Mouse (Mus musculus): ENCODE results near the gene Blnk. TPM values are rescaled to one million over a fixed set of nuclear protein-coding genes. Genes with fewer than 3 reads are reported as not detected.
A peak's percentile ranks its signal among the peaks of the same experiment; 100 is the strongest.

The Blnk gene
- polyA plus RNA-seq, 1 experiment from 2014 or later = 23.8 TPM

DNA sequence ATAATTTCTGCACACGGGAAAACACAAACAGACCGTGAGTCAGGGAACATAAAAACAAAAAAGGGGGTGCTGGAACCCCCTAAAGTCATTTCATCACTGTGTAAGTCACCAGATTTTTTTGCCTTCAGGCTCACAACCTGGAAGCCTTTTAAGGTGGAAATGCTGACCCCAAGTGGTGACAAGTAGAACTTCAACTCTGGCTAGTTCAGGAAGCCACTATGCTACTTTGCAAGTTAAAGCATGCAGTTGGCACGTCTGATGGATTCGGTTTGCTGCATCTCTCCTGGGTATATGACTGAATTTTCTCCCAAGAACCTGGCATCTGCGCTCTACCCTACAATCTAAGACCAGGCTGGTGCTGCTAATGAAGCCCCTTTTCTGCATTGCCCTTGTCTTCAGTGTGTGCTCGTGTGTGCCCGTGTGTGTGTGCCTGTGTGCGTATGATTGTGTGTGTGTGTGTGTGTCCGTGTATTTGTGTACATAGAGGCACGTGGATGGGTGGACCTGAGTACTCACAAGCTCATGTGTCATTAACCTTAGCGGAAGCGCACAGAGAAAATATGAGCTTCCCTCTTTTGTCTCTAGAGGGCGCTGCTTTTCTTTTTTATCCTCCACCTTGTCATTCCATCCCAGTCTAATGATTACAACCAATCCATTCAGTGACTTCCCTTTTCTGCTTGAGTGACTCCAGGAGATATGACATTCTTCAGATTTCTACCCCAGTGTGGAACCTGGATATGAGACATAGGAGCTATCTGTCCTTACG lies 21.8 kb upstream of the Blnk start:
- no peaks in the 10 kb centered on the region for H3K27me3 ChIP-seq (replicated peaks; ENCODE audit: control insufficient read depth, insufficient read depth, low read length)
- ATAC-seq = peak; percentile 52
- no peak overlapping the region for H3K27ac ChIP-seq (ENCODE audit: low read depth, low read length)
- H3K9me3 ChIP-seq (ENCODE audit: control insufficient read depth) = no peaks in the 10 kb centered on the region
- no peak overlapping the region for H3K9ac ChIP-seq (ENCODE audit: low read depth, low read length)
- no peak overlapping the region for H3K4me3 ChIP-seq (ENCODE audit: low read depth, low read length)
- no peaks in the 10 kb centered on the region for H3K36me3 ChIP-seq (ENCODE audit: control insufficient read depth, insufficient read depth)
- 12% methylated on average over 14 of the region's 14 CpGs for WGBS
- H3K4me2 ChIP-seq (replicated peaks; ENCODE audit: low read depth) = peak overlapping the region; percentile 62
- TF ChIP-seq CTCF (IDR thresholded peaks at IDR 0.05; ENCODE audit: low read depth) = peak; percentile 80
- no peaks in the 10 kb centered on the region for H3K4me1 ChIP-seq (replicated peaks; ENCODE audit: control insufficient read depth, insufficient read depth, low read length)

DNA sequence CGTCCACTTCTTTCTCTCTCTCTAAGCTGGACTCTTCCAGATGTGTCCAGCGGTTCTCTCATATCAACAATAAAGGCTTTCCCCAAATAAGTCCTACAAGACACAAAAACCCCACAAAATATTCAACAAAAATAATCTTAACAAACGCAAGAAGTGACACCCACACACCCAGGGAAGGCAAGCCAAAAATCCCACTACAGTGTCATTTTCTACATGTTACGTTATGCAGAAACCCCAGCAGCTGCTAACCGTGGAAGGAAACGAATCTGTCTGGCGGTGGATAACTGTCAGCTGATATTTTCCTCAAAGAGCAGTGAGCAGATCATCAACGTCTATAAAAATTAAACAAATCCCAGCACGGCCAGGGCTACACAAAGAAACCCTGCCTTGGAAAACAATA lies 19.7 kb upstream of the Blnk start:
- TF ChIP-seq CTCF (IDR thresholded peaks at IDR 0.05; ENCODE audit: low read depth) = no peak
- no peak overlapping the region for H3K4me3 ChIP-seq (ENCODE audit: low read depth, low read length)
- 0 out of 2 replicates have a peak overlapping the region, but pooled peaks have one; percentile 27 for H3K4me2 ChIP-seq (replicated peaks; ENCODE audit: low read depth)
- no peaks in the 10 kb centered on the region for H3K36me3 ChIP-seq (ENCODE audit: control insufficient read depth, insufficient read depth)
- H3K27ac ChIP-seq (ENCODE audit: low read depth, low read length) = no peak overlapping the region
- no peak for ATAC-seq
- WGBS = 23% methylated on average over 9 of the region's 9 CpGs
- H3K27me3 ChIP-seq (replicated peaks; ENCODE audit: control insufficient read depth, insufficient read depth, low read length) = no peaks in the 10 kb centered on the region
- H3K4me1 ChIP-seq (replicated peaks; ENCODE audit: control insufficient read depth, insufficient read depth, low read length) = no peaks in the 10 kb centered on the region
- H3K9me3 ChIP-seq (ENCODE audit: control insufficient read depth) = no peaks in the 10 kb centered on the region
- no peak overlapping the region for H3K9ac ChIP-seq (ENCODE audit: low read depth, low read length)

DNA sequence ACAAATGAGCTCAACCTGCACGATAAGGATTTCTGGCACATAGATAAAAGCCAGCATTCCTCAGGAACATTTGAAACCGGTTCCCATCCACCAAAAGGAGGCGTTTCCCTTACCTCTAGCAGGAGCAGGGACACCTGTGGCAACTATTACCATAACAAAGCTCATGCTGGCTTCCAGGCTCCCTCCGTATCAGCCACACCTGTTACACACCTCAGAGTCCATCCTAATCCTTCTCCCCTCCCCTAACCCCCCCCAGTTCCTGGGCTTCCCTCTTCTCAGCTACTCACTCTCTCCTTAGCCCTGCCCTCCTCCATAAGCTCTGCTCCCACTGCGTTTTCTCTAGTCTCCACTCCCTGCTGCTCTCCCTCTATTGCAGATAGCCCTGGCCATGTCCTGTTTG lies 19.3 kb upstream of the Blnk start:
- no peak for TF ChIP-seq CTCF (IDR thresholded peaks at IDR 0.05; ENCODE audit: low read depth)
- H3K27me3 ChIP-seq (replicated peaks; ENCODE audit: control insufficient read depth, insufficient read depth, low read length) = no peaks in the 10 kb centered on the region
- H3K4me3 ChIP-seq (ENCODE audit: low read depth, low read length) = no peak overlapping the region
- peak; percentile 75 for ATAC-seq
- H3K27ac ChIP-seq (ENCODE audit: low read depth, low read length) = no peak overlapping the region
- WGBS = 3% methylated on average over 5 of the region's 5 CpGs
- no peaks in the 10 kb centered on the region for H3K9me3 ChIP-seq (ENCODE audit: control insufficient read depth)
- H3K36me3 ChIP-seq (ENCODE audit: control insufficient read depth, insufficient read depth) = no peaks in the 10 kb centered on the region
- H3K4me1 ChIP-seq (replicated peaks; ENCODE audit: control insufficient read depth, insufficient read depth, low read length) = no peaks in the 10 kb centered on the region
- peak overlapping the region; percentile 27; the same call in 1 of the 2 replicates for H3K4me2 ChIP-seq (replicated peaks; ENCODE audit: low read depth)
- H3K9ac ChIP-seq (ENCODE audit: low read depth, low read length) = no peak overlapping the region

DNA sequence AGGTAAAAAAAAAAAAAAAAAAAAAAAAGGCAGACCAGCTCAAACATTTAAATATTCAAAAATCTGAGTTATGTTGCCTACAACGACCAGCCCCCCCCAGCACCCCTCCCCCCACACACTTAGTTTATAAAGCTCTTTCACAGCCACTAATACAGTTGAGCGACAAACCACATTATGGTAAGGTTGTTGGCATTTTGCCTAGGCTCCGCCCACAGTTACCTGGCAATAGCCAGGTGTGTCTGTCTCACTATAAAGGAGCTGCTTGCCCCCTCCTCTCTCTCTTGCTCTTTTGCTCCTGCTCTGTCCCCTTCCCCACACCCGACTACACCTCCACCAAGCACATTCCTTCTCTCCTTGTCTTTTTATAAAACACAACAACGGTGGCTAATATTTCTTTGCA lies 17.3 kb upstream of the Blnk start:
- H3K4me3 ChIP-seq (ENCODE audit: low read depth, low read length) = no peak overlapping the region
- H3K4me1 ChIP-seq (replicated peaks; ENCODE audit: control insufficient read depth, insufficient read depth, low read length) = 0 out of 2 replicates have a peak, but pooled peaks cover 5% of the 10 kb centered on the region
- H3K9me3 ChIP-seq (ENCODE audit: control insufficient read depth) = no peaks in the 10 kb centered on the region
- ATAC-seq = no peak
- H3K4me2 ChIP-seq (replicated peaks; ENCODE audit: low read depth) = 0 out of 2 replicates have a peak overlapping the region, but pooled peaks have one; percentile 21
- H3K36me3 ChIP-seq (ENCODE audit: control insufficient read depth, insufficient read depth) = no peaks in the 10 kb centered on the region
- H3K27ac ChIP-seq (ENCODE audit: low read depth, low read length) = no peak overlapping the region
- no peak for TF ChIP-seq CTCF (IDR thresholded peaks at IDR 0.05; ENCODE audit: low read depth)
- 16% methylated on average over 5 of the region's 5 CpGs for WGBS
- H3K9ac ChIP-seq (ENCODE audit: low read depth, low read length) = no peak overlapping the region
- H3K27me3 ChIP-seq (replicated peaks; ENCODE audit: control insufficient read depth, insufficient read depth, low read length) = no peaks in the 10 kb centered on the region

DNA sequence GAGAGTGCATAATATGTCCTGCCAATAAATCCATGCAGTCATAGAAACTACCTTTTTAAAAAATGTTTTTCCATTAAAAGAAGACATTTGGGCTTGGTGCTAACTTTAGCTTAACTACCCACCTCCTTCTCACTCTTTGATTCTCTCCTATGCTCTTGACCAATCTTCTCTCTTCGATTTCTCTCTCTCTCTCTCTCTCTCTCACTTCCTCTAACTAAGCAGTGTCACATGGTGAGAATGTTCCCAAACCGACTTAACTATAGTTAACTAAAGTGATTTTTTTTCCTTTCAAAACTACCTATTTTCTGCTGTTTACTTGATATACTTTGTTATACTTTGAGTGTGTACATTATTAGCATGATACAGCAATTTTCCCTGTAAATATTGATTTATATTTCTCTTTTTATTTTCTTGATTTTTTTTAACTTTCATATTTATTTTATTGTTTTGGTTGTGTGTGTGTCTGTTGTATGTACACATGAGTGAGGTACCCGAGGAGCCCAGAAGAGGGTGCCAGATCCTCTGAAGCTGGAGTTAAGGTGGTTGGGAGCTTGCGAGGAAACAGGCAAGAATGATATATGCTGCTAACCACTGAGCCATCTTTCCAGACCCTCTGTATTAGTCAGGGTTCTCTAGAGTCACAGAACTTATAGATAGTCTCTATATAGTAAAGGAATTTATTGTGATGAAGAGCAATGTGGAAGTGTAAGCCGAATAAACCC lies 14.5 kb upstream of the Blnk start:
- peak; percentile 23; the same call in 1 of the 2 replicates for TF ChIP-seq CTCF (IDR thresholded peaks at IDR 0.05; ENCODE audit: low read depth)
- H3K27ac ChIP-seq (ENCODE audit: low read depth, low read length) = no peak overlapping the region
- H3K4me1 ChIP-seq (replicated peaks; ENCODE audit: control insufficient read depth, insufficient read depth, low read length) = 0 out of 2 replicates have a peak, but pooled peaks cover 5% of the 10 kb centered on the region
- no peaks in the 10 kb centered on the region for H3K36me3 ChIP-seq (ENCODE audit: control insufficient read depth, insufficient read depth)
- no peaks in the 10 kb centered on the region for H3K27me3 ChIP-seq (replicated peaks; ENCODE audit: control insufficient read depth, insufficient read depth, low read length)
- ATAC-seq = no peak
- no peak overlapping the region for H3K4me3 ChIP-seq (ENCODE audit: low read depth, low read length)
- H3K9me3 ChIP-seq (ENCODE audit: control insufficient read depth) = no peaks in the 10 kb centered on the region
- no peak overlapping the region for H3K9ac ChIP-seq (ENCODE audit: low read depth, low read length)
- no peak overlapping the region for H3K4me2 ChIP-seq (replicated peaks; ENCODE audit: low read depth)
- WGBS = 90% methylated on average over 5 of the region's 5 CpGs

GRCm38 (mm10) chr19:41007733-41008132 lies 13.4 kb upstream of the Blnk start:
- peak overlapping the region; percentile 48 for H3K4me2 ChIP-seq (replicated peaks; ENCODE audit: low read depth)
- no peaks in the 10 kb centered on the region for H3K36me3 ChIP-seq (ENCODE audit: control insufficient read depth, insufficient read depth)
- H3K27ac ChIP-seq (ENCODE audit: low read depth, low read length) = peak overlapping the region; percentile 55; the same call in 1 of the 2 replicates
- no peak overlapping the region for H3K4me3 ChIP-seq (ENCODE audit: low read depth, low read length)
- no peaks in the 10 kb centered on the region for H3K9me3 ChIP-seq (ENCODE audit: control insufficient read depth)
- no peak for TF ChIP-seq CTCF (IDR thresholded peaks at IDR 0.05; ENCODE audit: low read depth)
- H3K9ac ChIP-seq (ENCODE audit: low read depth, low read length) = no peak overlapping the region
- 0 out of 2 replicates have a peak, but pooled peaks cover 5% of the 10 kb centered on the region for H3K4me1 ChIP-seq (replicated peaks; ENCODE audit: control insufficient read depth, insufficient read depth, low read length)
- H3K27me3 ChIP-seq (replicated peaks; ENCODE audit: control insufficient read depth, insufficient read depth, low read length) = no peaks in the 10 kb centered on the region
- peak; percentile 80 for ATAC-seq
- WGBS = 37% methylated on average over 4 of the region's 4 CpGs

Data from intestine, postnatal 0 days (tissue).